Mouse (Mus musculus) right cerebral cortex, postnatal 36 days (tissue): Measurements from ENCODE around the gene Sfxn5.

Experiments
- DNase-seq, 2 experiments: peaks; one replicate each; pipeline ENCODE4 v3.0.0; 2022; ENCODE audit warnings: low spot score in 2 of 2, mixed read lengths in 1 of 2

Sfxn5 gene

GRCm38 (mm10) chr6:85333000-85333669 is at the start of gene Sfxn5:
TSS of gene Sfxn5 (minus strand) at chr6:85333422.
- DNase-seq: peak; percentile 95 to 97

- DNase-seq: no peak
Observed at GRCm38 (mm10) chr6:85382791-85383190, 49.6 kb upstream of the Sfxn5 start.

- DNase-seq: no peak
Observed at GRCm38 (mm10) chr6:85381648-85382020, 48.4 kb upstream of the Sfxn5 start.

- DNase-seq: no peak
Observed at GRCm38 (mm10) chr6:85380901-85381647, 47.9 kb upstream of the Sfxn5 start.

GRCm38 (mm10) chr6:85380201-85380900 is 47.1 kb upstream of the Sfxn5 start:
- peak; percentile 65 to 67 for DNase-seq

- no peak for DNase-seq
Observed at GRCm38 (mm10) chr6:85378629-85379028, 45.4 kb upstream of the Sfxn5 start.

GRCm38 (mm10) chr6:85377876-85378275 is 44.7 kb upstream of the Sfxn5 start:
- no peak for DNase-seq

- DNase-seq: no peak
Observed at GRCm38 (mm10) chr6:85377066-85377734, 44.0 kb upstream of the Sfxn5 start.

- peak; percentile 93 to 95 for DNase-seq
Observed at GRCm38 (mm10) chr6:85374734-85375114, 41.5 kb upstream of the Sfxn5 start.

GRCm38 (mm10) chr6:85373951-85374733 is 40.9 kb upstream of the Sfxn5 start, which contains the start of gene Rab11fip5:
TSS of gene Rab11fip5 (minus strand) at chr6:85374634.
- DNase-seq: peak in 1 of 2 experiments; percentile 16

- DNase-seq: no peak
Observed at GRCm38 (mm10) chr6:85373066-85373860, 40.0 kb upstream of the Sfxn5 start.

GRCm38 (mm10) chr6:85372496-85372895 is 39.3 kb upstream of the Sfxn5 start:
- DNase-seq: no peak

GRCm38 (mm10) chr6:85371859-85372405 is 38.7 kb upstream of the Sfxn5 start:
- DNase-seq: no peak

- DNase-seq: no peak
Observed at GRCm38 (mm10) chr6:85370666-85371430, 37.6 kb upstream of the Sfxn5 start.

GRCm38 (mm10) chr6:85370041-85370440 is 36.8 kb upstream of the Sfxn5 start:
- no peak for DNase-seq

GRCm38 (mm10) chr6:85369181-85369860 is 36.1 kb upstream of the Sfxn5 start:
- no peak for DNase-seq

GRCm38 (mm10) chr6:85368722-85369121 is 35.5 kb upstream of the Sfxn5 start:
- no peak for DNase-seq

GRCm38 (mm10) chr6:85368166-85368565 is 34.9 kb upstream of the Sfxn5 start:
- no peak for DNase-seq

GRCm38 (mm10) chr6:85366387-85366786 is 33.2 kb upstream of the Sfxn5 start:
- no peak for DNase-seq
